Mouse (Mus musculus): ENCODE data around the gene Dcaf12. TPM values are rescaled to one million over a fixed set of nuclear protein-coding genes. Genes with fewer than 3 reads are reported as not detected.
A peak's percentile ranks its signal among the peaks of the same experiment; 100 is the strongest.

Dcaf12 gene
- polyA plus RNA-seq, 1 experiment from 2014 or later = 41.9 TPM

DNA sequence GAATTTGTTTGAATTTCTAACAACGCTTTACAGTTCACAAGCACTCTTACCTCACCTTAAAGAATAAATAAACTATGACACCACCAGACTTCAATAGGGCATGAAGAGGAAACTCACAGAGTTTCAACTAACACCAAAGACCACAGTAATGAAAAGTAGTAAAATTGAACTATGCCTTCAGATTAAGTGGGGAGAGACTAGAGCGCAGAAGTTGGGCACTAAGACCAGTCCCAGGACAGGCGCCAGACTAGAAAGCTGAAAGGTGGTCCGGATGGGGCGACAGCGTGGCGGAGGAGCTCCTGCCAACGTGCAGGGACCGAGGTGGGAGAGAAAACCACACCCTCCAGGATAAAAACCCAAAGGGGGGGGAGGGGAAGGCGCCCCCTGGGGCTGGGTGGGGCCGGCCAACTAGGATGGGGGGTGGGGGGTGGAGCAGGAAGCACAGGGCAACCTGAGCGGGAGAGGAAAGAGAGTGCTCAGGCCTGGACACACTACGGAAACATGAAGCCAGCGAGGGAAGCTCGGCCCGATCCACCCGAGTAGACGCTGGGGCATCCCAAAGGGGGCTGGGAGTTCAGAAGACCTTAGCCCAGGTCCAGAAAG is 40.2 kb downstream of the Dcaf12 start:
- peak overlapping the region; percentile 96 for H3K27ac ChIP-seq (replicated peaks)
- H3K36me3 ChIP-seq = peaks cover 19% of the 10 kb centered on the region
- no peaks in the 10 kb centered on the region for H3K27me3 ChIP-seq (replicated peaks)
- H3K4me2 ChIP-seq = peak overlapping the region; percentile 86
- ATAC-seq (ENCODE audit: extremely low read depth, insufficient number of reproducible peaks, low FRiP score, low TSS enrichment) = peak; percentile 59
- H3K9ac ChIP-seq = peak overlapping the region; percentile 97
- peaks cover 34% of the 10 kb centered on the region for H3K4me1 ChIP-seq
- peak overlapping the region; percentile 92 for H3K4me3 ChIP-seq
- H3K9me3 ChIP-seq = no peaks in the 10 kb centered on the region
- WGBS = under 1% methylated on average over 18 of the region's 18 CpGs

DNA sequence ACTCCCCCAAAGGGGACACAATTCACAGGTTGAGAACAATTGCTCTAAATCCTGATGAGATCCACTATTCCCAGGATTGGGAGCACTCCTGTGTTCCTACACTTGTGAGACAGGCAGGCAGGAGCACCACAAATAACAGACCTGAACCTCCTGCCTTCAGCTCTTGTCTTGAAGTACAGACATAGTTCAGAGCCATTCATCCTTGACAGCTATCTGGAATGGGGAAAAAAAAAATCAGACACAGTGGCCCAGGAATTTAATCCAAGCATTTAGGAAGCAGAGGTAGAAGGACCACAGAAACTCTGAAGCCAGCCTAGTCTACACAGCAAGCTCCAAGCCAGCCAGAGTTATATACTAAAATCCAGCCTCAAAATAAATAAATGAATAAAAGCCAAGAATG is 46.6 kb downstream of the Dcaf12 start:
- Histone ChIP-seq H3K27me3 (replicated peaks) (no peaks in the 10 kb centered on the region), H3K4me2 (no peak overlapping the region), H3K36me3 (peaks cover 58% of the 10 kb centered on the region), H3K4me1 (peaks cover 32% of the 10 kb centered on the region), H3K9ac (no peak overlapping the region), H3K9me3 (no peaks in the 10 kb centered on the region), H3K4me3 (no peak overlapping the region), H3K27ac (replicated peaks) (no peak overlapping the region)
- no peak for ATAC-seq (ENCODE audit: extremely low read depth, insufficient number of reproducible peaks, low FRiP score, low TSS enrichment)

DNA sequence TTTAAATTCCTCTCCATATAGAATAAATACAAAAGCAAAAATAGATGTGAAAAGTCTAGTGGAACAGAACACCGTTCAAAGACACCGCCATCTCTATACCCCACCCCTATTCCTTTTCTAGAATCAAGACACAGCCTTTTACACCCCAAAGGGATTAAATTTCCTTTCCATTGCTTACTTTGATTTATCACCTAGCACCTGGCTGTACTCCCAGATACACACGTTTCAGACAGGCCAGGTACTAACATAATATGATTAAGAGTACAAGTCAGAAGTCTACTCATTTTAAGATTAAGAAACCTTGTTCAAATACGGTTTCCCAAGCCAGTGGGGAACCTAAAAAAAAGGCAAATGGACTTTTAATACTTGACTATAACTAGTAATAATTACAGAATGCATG is 48.3 kb downstream of the Dcaf12 start:
- no peak for ATAC-seq (ENCODE audit: extremely low read depth, insufficient number of reproducible peaks, low FRiP score, low TSS enrichment)
- no peak overlapping the region for H3K4me3 ChIP-seq
- no peak overlapping the region for H3K9ac ChIP-seq
- WGBS = 79% methylated on average over 4 of the region's 4 CpGs
- H3K4me2 ChIP-seq = no peak overlapping the region
- peaks cover 20% of the 10 kb centered on the region for H3K4me1 ChIP-seq
- H3K9me3 ChIP-seq = no peaks in the 10 kb centered on the region
- no peaks in the 10 kb centered on the region for H3K27me3 ChIP-seq (replicated peaks)
- no peak overlapping the region for H3K27ac ChIP-seq (replicated peaks)
- H3K36me3 ChIP-seq = peaks cover 74% of the 10 kb centered on the region

DNA sequence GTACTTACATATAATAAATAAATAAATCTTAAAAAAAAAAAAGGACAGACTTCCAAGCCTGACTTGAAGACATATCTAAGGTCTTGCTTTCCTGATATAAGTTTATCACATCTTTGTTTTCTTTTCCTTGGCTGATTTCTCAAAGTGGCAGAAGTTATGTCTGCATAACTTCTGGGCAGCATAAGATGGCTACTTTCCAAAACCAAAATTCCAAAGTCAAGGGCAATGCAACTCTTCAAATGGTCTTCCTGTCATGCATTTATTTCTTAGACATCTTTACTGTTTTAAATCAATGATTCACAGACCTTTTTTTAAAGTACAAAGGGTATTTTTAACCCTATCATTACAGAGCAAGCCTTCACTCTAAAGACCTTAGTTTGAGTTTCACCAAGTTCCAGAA is 54.0 kb downstream of the Dcaf12 start:
- no peak for ATAC-seq (ENCODE audit: extremely low read depth, insufficient number of reproducible peaks, low FRiP score, low TSS enrichment)
- Histone ChIP-seq H3K4me3 (no peak overlapping the region), H3K4me2 (no peak overlapping the region), H3K27me3 (replicated peaks) (no peaks in the 10 kb centered on the region), H3K9ac (no peak overlapping the region), H3K4me1 (peaks cover 54% of the 10 kb centered on the region), H3K36me3 (peaks cover 34% of the 10 kb centered on the region), H3K27ac (replicated peaks) (no peak overlapping the region), H3K9me3 (no peaks in the 10 kb centered on the region)

DNA sequence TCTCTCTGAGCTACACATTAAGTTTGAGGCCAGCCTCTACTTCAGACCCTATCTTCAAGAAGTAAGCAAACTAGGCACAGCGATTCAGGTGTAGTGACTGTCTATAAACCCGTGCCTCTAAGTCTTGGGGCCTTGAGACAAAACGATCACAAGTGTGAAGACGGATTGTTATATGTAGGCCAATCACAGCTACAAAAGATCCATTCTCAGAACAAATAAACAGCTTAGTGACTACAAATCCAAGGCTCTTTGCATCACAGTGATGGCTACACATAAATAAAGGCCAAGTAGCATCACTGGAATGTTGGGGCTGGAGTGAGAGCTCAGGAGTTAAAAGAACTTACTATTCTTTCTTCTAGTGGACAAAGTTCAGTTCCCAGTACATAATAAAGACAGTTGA is 55.7 kb downstream of the Dcaf12 start:
- Histone ChIP-seq H3K4me2 (no peak overlapping the region), H3K36me3 (peaks cover 22% of the 10 kb centered on the region), H3K27ac (replicated peaks) (no peak overlapping the region), H3K4me3 (no peak overlapping the region), H3K9me3 (no peaks in the 10 kb centered on the region), H3K9ac (no peak overlapping the region), H3K27me3 (replicated peaks) (no peaks in the 10 kb centered on the region), H3K4me1 (peaks cover 63% of the 10 kb centered on the region)
- ATAC-seq (ENCODE audit: extremely low read depth, insufficient number of reproducible peaks, low FRiP score, low TSS enrichment) = no peak
- 87% methylated on average over 4 of the region's 4 CpGs for WGBS

DNA sequence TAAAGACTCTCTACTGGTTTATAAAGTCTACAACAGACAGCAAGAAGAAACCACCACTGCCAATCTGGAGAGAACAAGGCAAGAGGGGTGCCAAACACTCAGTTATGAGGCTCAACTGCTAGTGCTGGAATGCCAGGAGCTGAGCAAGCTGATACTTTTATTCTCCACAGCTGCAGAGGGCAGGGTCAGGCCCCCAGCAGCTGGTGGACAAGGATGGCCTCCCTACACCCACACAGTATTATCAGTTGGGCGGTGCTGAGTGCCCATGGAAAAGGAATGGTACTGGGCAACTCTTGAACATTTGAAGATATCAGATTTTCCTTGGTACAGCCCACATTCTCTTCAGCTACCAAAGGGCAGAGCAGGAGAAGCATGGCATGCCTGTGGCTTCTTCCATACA is 56.9 kb downstream of the Dcaf12 start:
- Histone ChIP-seq H3K4me1 (peaks cover 72% of the 10 kb centered on the region), H3K27ac (replicated peaks) (peak overlapping the region; percentile 98), H3K4me3 (no peak overlapping the region), H3K27me3 (replicated peaks) (no peaks in the 10 kb centered on the region), H3K4me2 (no peak overlapping the region), H3K36me3 (peaks cover 22% of the 10 kb centered on the region), H3K9me3 (no peaks in the 10 kb centered on the region), H3K9ac (no peak overlapping the region)
- ATAC-seq (ENCODE audit: extremely low read depth, insufficient number of reproducible peaks, low FRiP score, low TSS enrichment) = no peak
- WGBS = 55% methylated on average over 1 of the region's 1 CpGs

DNA sequence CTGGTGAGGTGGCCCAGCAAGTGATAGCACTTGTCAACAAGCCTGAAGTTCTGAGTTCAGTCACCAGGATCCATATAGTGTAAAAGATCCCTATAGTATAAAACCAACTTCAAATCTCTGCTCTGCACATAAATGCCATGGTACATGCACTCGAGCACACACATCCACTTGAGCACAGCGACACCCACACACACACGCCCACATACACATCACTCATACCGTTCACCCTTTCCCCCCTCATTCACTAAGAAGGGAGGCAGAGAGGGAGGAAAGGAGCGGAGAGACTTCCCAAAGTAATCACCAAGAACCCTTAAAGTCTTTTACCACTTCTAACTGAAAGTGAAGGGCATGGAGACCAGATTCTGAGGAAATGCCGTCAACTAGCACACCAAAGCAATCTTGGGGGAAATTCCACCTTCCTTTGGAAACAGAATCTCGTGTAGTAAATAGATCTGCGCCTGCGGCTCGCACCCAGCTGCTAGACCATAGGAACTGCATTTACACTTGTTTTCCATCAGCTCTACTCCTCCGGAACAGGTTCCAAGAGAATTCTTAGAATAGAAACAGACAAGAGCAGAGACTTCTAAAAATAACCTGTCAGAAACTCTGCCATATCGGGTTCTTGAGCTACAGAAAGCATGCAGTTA is 59.0 kb downstream of the Dcaf12 start:
- Histone ChIP-seq H3K9ac (peak overlapping the region; percentile 76), H3K9me3 (no peaks in the 10 kb centered on the region), H3K27ac (replicated peaks) (peak overlapping the region; percentile 98), H3K4me1 (peaks cover 62% of the 10 kb centered on the region), H3K4me3 (peak overlapping the region; percentile 40), H3K4me2 (peak overlapping the region; percentile 69), H3K27me3 (replicated peaks) (no peaks in the 10 kb centered on the region), H3K36me3 (peaks cover 14% of the 10 kb centered on the region)
- WGBS = 38% methylated on average over 12 of the region's 12 CpGs
- no peak for ATAC-seq (ENCODE audit: extremely low read depth, insufficient number of reproducible peaks, low FRiP score, low TSS enrichment)

DNA sequence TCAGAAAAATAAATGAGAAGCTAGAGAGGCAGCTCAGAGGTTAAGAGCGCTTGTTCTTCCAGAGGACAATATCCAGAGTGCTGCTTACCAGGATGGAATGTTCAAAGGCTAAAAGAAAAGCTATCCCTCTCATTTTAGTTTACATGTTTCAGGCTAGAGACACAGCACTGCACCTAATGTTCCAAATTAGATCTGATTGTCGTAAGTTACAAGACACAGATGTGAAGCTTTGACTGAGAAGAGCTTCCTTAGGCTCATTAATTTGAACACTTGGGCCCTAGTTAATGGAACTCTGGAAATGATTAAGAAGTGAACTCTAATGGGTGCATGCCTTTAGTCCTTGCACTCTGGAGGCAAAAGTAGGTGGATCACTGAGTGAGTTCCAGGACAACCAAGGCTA is 60.9 kb downstream of the Dcaf12 start:
- H3K27me3 ChIP-seq (replicated peaks) = no peaks in the 10 kb centered on the region
- peak overlapping the region; percentile 36; the same call in 1 of the 2 replicates for H3K27ac ChIP-seq (replicated peaks)
- ATAC-seq (ENCODE audit: extremely low read depth, insufficient number of reproducible peaks, low FRiP score, low TSS enrichment) = no peak
- WGBS = 87% methylated on average over 2 of the region's 2 CpGs
- no peak overlapping the region for H3K9ac ChIP-seq
- no peak overlapping the region for H3K4me2 ChIP-seq
- no peaks in the 10 kb centered on the region for H3K9me3 ChIP-seq
- no peak overlapping the region for H3K4me3 ChIP-seq
- H3K4me1 ChIP-seq = peaks cover 50% of the 10 kb centered on the region
- H3K36me3 ChIP-seq = peaks cover 34% of the 10 kb centered on the region

DNA sequence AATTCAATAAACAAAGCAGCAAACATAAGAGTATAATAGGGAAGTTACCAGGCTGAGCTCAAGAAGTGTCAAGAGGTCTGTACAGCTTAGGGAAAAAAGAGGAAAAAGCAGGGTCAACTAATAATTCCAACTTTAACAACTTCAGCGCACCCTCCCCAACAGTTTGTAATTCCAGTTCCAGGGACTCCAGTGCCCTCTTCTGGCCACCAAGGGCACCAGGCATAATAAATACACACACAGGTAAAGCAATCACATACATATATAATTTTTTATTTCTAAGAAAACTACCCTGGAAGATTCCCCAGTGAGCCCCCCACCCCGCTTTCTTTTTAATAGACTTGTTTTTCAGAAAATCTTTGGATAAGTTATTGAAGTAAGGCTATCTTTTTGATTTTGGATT is 69.3 kb downstream of the Dcaf12 start:
- Histone ChIP-seq H3K4me1 (no peaks in the 10 kb centered on the region), H3K27me3 (replicated peaks) (no peaks in the 10 kb centered on the region), H3K27ac (replicated peaks) (no peak overlapping the region), H3K4me3 (no peak overlapping the region), H3K9ac (no peak overlapping the region), H3K36me3 (peaks cover 76% of the 10 kb centered on the region), H3K9me3 (no peaks in the 10 kb centered on the region), H3K4me2 (no peak overlapping the region)
- 94% methylated on average over 2 of the region's 2 CpGs for WGBS
- no peak for ATAC-seq (ENCODE audit: extremely low read depth, insufficient number of reproducible peaks, low FRiP score, low TSS enrichment)

Other genes with a start within 250 kb of the Dcaf12 start
- gene Aqp3, start 216.7 kb downstream of the Dcaf12 start, polyA plus RNA-seq (2015; fragmentation: Nextera tagmentation; extraction: Ambion mirVana) = 0.87 and 1.2 TPM in 2 replicates
- gene Nol6, start 190.4 kb downstream of the Dcaf12 start, polyA plus RNA-seq (2015; fragmentation: Nextera tagmentation; extraction: Ambion mirVana) = 15.7 and 18.2 TPM in 2 replicates
- gene Ube2r2, start 179.1 kb downstream of the Dcaf12 start, polyA plus RNA-seq (2015; fragmentation: Nextera tagmentation; extraction: Ambion mirVana) = 73.3 and 75.3 TPM in 2 replicates
- 51.5 and 53.2 TPM in 2 replicates for gene Ubap2, start 39.7 kb downstream of the Dcaf12 start, polyA plus RNA-seq (2015; fragmentation: Nextera tagmentation; extraction: Ambion mirVana)
- gene Ubap1, start 34.1 kb upstream of the Dcaf12 start, polyA plus RNA-seq (2015; fragmentation: Nextera tagmentation; extraction: Ambion mirVana) = 40.1 and 46.2 TPM in 2 replicates
- gene Kif24, start 150.0 kb upstream of the Dcaf12 start, polyA plus RNA-seq (2015; fragmentation: Nextera tagmentation; extraction: Ambion mirVana) = 3.4 and 4.2 TPM in 2 replicates
- 39.6 and 43.1 TPM in 2 replicates for gene Nudt2, start 150.3 kb upstream of the Dcaf12 start, polyA plus RNA-seq (2015; fragmentation: Nextera tagmentation; extraction: Ambion mirVana)
- 2.0 and 2.2 TPM in 2 replicates for gene AI464131, start 188.2 kb upstream of the Dcaf12 start, polyA plus RNA-seq (2015; fragmentation: Nextera tagmentation; extraction: Ambion mirVana)
- 0.44 TPM in 1 of 2 replicates, not detected in the other for gene 1110017D15Rik, start 202.4 kb upstream of the Dcaf12 start, polyA plus RNA-seq (2015; fragmentation: Nextera tagmentation; extraction: Ambion mirVana)